Mouse (Mus musculus) adrenal gland, postnatal 25 days (tissue): ENCODE data around the gene Srsf9. TPM values are rescaled to one million over a fixed set of nuclear protein-coding genes. Genes with fewer than 3 reads are reported as not detected.
"Not testable (repeated sequence)": the region's sequence is repeated elsewhere in the genome, so short reads cannot be mapped to it uniquely, and the experiment has no call there.

Experiments used
- DNase-seq: peaks from one replicate; pipeline ENCODE4 v3.0.0; 2021; ENCODE audit warnings: mixed read lengths
- total RNA-seq: library from RNA; stranded (reverse); gene quantifications from 2 replicates; pipeline ENCODE4 v1.2.3, GENCODE M21; 2021

Srsf9 gene
- total RNA-seq, 1 experiment from 2014 or later = 74.5 TPM

DNA sequence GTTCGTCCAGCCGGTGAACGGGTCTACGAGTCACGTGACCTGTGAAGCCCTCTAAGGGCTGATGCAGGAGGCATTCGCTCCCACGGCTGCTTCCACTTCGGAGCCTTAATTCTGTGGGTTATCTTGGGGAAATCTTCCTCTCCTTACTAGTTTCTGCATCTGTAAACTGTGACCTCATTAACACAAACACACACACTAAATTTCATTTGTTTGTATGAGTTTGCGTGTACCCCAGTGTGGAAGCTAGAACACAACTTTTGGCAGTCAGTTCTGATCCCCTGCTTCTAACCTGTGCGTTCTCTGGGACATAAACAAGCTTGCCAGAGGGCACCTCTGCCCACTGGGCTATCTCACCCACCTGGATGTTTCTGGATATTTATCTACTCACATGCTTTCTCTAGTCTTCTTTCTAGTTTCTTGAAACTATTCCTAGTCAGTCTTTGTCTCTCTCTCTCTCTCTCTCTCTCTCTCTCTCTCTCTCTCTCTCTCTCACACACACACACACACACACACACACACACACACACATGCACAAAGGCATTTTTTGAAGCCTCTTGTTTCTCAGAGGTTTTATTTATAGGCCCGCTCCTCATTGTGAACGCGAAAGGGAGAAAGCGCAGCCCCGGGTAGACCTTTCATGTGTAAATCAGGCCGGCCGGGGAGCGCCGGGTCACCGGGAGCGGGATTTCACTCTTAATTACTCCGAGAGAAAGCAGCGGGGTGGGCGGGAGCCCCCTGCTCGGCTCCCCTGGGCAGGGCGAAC lies 46.6 kb downstream of the Srsf9 start:
- no peak for DNase-seq

GRCm38 (mm10) chr5:115374204-115374820 lies 47.3 kb downstream of the Srsf9 start:
- no peak for DNase-seq

DNA sequence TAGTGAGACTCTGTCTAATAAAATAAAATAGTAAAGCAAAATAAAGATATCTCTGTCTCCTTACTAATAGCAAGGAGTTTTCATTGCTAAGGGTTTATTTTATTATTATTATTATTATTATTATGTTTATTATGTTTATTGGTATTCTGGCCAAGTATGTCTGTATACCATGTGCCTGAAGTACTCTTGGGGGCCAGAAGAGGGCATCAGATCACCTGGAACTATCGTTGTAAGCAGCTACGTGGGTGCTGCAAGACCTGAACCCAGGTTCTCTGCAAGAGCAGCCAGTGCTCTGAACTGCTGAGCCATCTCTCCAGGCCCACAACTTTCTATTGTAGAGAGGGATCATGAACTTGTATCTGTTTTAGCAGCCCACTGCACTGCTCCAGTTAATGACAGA lies 48.5 kb downstream of the Srsf9 start:
- no peak for DNase-seq

DNA sequence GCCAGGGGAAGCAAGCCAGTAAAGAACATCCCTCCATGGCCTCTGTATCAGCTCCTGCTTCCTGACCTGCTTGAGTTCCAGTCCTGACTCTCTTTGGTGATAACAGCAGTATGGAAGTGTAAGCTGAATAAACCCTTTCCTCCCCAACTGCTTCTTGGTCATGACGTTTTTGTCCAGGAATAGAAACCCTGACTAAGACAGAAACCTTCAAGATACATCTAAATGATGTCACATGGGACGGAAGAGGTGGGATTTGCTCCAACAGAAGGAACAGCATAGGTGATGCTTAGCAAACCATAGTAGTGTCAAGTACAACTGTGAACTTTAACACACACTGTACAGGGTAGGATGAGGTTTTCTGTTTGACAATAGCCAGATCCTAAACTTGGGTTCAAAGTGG lies 51.9 kb downstream of the Srsf9 start:
- not testable (repeated sequence) for DNase-seq

Other genes with a start within 250 kb of the Srsf9 start
- not detected in 2 replicates for gene Gm10401, start 228.9 kb upstream of the Srsf9 start, total RNA-seq
- gene Acads, start 207.8 kb upstream of the Srsf9 start, total RNA-seq = 181 and 197 TPM in 2 replicates
- gene Unc119b, start 192.2 kb upstream of the Srsf9 start, total RNA-seq = 36.2 and 41.3 TPM in 2 replicates
- gene Mlec, start 169.0 kb upstream of the Srsf9 start, total RNA-seq = 139 and 194 TPM in 2 replicates
- gene Cabp1, start 132.8 kb upstream of the Srsf9 start, total RNA-seq = 36.4 and 44.4 TPM in 2 replicates
- gene Pop5, start 91.3 kb upstream of the Srsf9 start, total RNA-seq = 77.2 and 94.0 TPM in 2 replicates
- 269 and 281 TPM in 2 replicates for gene Rnf10, start 54.3 kb upstream of the Srsf9 start, total RNA-seq
- 51.0 and 53.0 TPM in 2 replicates for gene Coq5, start 47.5 kb upstream of the Srsf9 start, total RNA-seq
- 243 and 326 TPM in 2 replicates for gene Dynll1, start 26.2 kb upstream of the Srsf9 start, total RNA-seq
- 21.6 and 22.9 TPM in 2 replicates for gene Gatc, start 14.0 kb downstream of the Srsf9 start, total RNA-seq
- gene Triap1, start 14.0 kb downstream of the Srsf9 start, total RNA-seq = 37.6 and 47.5 TPM in 2 replicates
- 1,153 and 1,399 TPM in 2 replicates for gene Cox6a1, start 21.8 kb downstream of the Srsf9 start, total RNA-seq
- gene Msi1, start 102.4 kb downstream of the Srsf9 start, total RNA-seq = 15.3 and 20.8 TPM in 2 replicates
- gene Pla2g1b, start 139.1 kb downstream of the Srsf9 start, total RNA-seq = not detected in 2 replicates
- gene Sirt4, start 157.5 kb downstream of the Srsf9 start, total RNA-seq = 25.2 and 38.3 TPM in 2 replicates
- 38.4 and 45.8 TPM in 2 replicates for gene Pxn, start 179.5 kb downstream of the Srsf9 start, total RNA-seq
- gene Rplp0, start 232.3 kb downstream of the Srsf9 start, total RNA-seq = 743 and 806 TPM in 2 replicates
- 71.9 and 76.6 TPM in 2 replicates for gene Gcn1l1, start 238.1 kb downstream of the Srsf9 start, total RNA-seq